Mouse (Mus musculus) embryonic fibroblast, embryonic 13.5 days (primary cell): ENCODE measurements around the gene Gm45716.

ENCODE experiments used
- CTCF ChIP-seq: IDR thresholded peaks from 2 replicates; pipeline ENCODE4 v1.5.1; 2011; ENCODE audit warnings: mild to moderate bottlenecking, control low read depth, low read length, moderate library complexity, borderline replicate concordance; ENCODE audit not compliant: insufficient read depth
- POLR2A ChIP-seq: IDR thresholded peaks from 2 replicates; pipeline ENCODE4 v1.6.1; 2011; ENCODE audit warnings: low read depth, mild to moderate bottlenecking, control low read depth, low read length, moderate library complexity

- no peak for TF ChIP-seq CTCF
- TF ChIP-seq POLR2A = no peak
Measured at GRCm38 (mm10) chr11:90292766-90293165, 105.3 kb downstream of the Gm45716 start.
